Mouse (Mus musculus): ENCODE measurements at regions not wholly inside any gene's neighbourhood (a gene's known extent, or its start where the extent isn't known, plus 50 kb on each side); places are given as distances from the start of the nearest gene placed in this dataset.
A peak's percentile ranks its signal among the peaks of the same experiment; 100 is the strongest.
"Not testable (repeated sequence)": the region's sequence is repeated elsewhere in the genome, so short reads cannot be mapped to it uniquely, and the experiment has no call there.

DNA sequence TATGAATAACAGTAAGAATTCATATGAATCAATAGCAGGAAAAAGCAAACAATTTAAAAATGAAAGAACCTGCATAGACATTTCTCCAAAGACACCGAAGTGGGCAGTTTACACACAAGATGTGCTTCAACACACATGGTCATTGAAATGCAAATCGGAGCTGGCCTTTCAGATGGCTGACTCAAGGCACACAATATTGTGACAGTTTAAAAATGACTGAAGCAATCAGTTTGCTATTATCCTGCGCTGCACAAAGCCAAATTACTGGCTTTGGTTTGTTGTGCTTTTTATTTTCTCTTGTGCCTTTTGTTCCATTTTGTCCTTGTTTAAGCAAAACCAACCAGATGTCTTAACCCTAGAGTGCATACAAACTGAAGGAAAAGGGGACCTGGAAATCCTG lies 449.4 kb downstream of the Cbln4 start:
- DNase-seq (ENCODE audit: low spot score in 2 of 2): no peak

DNA sequence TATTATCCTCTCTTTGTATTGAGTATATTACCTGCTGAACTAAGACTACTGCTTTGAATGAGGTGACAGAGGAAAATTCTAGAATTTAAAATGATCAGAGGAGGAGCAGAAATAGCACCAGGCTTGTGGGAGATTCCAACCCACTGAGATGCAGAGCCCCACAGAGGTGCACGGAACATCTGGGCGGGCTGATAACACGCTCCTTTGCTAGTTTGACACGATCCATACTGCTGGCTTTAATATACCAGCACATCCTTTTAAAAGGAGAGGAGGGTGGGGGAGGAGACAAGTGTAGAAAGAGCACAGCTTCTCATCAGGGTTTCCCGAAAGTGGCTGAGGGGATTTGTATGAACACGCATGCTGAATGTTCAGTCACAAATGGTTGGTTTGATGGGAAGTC lies 451.0 kb downstream of the Cbln4 start:
- no peak for DNase-seq (ENCODE audit: low spot score in 2 of 2)

DNA sequence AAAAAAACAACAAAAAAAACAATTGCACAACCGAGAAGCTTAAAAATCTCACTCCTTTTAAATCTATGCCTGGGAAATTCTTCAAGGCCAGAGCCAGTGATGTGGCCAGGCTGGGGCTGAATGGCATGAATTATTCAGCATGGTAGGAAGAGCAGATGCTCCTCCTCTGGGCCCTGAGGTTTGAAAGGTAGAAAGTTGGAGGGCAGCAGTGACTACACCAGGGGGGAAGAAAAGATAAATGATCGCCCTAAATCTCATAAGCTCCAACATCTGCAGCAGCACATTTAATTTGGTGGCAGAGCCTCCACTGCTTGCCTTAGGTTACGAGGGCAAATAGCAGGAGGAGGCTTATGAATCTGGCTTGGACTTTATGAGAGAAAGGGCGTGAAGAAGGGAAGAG lies 455.1 kb downstream of the Cbln4 start:
- no peak for DNase-seq (ENCODE audit: low spot score in 2 of 2)

DNA sequence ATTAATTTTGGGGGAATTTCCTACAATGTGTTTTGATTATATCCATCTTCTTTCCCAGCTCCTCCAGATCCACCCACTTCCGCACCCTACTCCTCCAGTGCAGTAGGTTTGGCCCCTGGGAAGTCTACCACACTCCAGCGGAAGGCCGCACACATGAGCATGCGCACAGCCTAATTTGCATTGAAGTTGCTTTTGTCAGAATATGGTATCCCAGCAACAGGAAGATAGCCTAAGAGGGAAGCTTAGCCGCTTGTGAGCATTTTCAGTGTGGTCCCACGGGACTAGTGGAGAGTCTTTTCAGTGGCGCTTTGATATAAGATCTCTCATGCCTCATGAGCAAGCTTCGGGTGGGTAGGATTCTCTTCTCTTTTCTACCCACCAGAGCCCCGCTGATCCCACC lies 455.6 kb downstream of the Cbln4 start:
- DNase-seq (ENCODE audit: low spot score in 2 of 2): no peak

DNA sequence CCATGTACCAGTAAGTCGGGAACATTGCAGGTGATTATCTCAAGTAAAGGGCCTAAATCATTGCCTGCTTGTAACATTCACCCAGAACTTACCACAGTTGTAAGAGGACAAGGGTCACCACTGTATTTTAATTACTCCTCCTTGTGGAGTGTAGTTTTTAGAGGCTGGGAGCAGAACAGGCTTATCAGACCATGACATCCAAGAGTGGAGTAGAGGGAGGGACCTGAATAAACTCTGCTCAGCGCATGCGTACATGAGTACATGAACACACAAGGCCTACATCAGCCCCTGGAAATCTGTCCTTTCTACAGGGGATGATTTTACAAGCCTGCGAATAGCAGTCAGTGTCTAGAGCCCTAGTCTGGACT lies 456.4 kb downstream of the Cbln4 start:
- DNase-seq (ENCODE audit: low spot score in 2 of 2): no peak

DNA sequence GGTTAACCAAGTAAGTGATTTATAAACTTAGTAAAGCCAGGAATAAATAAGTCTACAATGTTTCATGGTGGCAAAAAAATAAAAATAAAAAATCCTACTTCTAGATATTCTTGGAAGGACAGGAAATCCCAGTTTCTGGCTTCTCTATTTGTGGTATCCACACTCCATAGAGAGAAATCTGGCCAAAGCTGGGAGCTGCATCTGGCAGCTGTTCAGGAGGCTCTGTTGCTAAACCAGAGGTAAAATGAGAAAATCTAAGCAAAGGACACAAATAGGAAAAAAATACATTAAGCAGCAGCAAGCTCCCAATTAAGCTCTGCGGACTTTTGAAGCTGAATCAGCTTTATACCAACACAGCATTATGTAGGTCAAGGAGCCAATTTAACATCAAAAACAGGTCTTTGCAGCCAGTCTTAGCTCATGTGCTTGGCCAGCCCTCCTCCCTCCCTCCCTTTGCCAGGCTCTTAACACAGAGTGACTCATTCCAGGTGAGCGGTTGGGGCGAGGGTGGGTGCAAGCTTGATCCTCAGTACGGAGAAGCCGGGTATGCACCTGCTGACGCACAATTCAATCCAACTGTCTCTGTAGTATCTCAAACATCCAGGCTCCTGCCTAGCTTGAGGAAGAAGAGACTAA lies 456.9 kb downstream of the Cbln4 start:
- DNase-seq (ENCODE audit: low spot score in 2 of 2): no peak

DNA sequence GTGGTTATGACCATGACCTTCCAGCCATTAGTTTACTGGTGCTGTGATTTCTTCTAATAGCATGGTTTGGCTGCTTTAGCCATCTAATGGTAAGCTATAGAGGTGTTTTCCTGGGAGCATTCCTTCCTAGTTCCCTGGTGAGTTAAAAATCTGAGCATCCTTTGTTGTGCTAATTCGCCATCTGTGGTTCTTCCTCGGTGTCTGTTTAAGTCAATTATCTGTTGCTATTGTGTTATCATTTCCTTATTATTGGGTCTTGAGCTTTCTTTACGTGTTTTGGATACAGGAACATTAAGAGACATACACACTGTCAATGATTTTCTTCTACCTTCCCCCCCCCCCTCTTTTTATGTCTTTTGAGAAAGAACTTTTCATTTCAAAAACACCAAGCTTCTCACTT lies 468.9 kb downstream of the Cbln4 start:
- no peak for DNase-seq (ENCODE audit: low spot score in 2 of 2)

DNA sequence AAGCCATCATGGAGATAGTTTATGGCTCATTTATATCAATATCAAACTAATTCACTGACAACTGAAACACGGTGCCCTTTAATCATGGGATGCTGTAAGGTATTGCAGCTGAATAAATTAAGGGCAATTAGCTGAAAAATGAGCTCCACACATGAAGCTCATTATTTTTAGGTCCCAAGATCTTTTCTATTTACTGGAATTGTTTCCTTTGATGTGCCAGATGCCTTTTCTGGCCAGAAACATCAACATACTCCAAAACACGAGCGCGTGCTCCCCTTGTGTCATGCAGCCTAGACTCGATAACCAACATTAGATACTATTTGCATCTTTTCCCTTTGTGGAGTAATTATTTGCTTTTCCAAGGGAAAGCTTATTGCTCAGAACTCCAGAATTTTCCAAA lies 480.6 kb downstream of the Cbln4 start:
- DNase-seq (ENCODE audit: low spot score in 2 of 2): no peak

DNA sequence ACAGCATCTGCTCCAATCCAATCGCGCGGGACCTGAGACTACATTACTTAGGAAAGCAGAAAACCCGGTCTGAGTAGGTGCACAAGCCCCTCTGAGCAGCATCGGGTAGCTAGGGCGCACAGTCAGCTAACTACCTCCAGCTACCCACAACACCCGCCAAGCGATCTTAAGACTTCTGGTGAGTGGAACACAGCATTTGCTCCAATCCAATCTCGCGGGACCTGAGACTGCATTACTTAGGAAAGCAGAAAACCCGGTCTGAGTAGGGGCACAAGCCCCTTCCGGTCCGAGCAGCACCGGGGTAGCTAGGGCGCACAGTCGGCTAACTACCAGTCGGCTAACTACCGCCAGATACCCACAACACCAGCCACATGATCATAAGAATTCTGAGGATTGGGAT lies 500.5 kb downstream of the Cbln4 start:
- not testable (repeated sequence) for DNase-seq (ENCODE audit: low spot score in 2 of 2)

DNA sequence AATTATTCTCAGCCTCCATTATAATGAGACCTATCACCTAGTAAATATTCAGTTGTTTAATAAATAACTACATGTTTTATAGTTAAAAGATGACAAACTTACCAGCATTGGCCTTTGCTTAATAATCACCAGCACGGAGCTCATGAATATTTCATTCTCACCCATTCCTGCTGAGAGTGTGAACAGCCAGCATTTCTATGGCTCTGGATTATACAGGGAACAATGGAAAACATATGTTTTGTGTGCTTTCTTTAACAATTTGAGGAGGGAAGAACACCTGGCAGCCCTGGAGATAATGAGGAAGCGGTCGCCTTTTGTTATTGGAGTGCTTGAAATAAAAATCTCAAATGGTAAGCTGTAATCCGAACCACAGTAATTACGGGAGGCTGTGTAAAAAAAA lies 528.4 kb downstream of the Cbln4 start:
- no peak for DNase-seq (ENCODE audit: low spot score in 2 of 2)

DNA sequence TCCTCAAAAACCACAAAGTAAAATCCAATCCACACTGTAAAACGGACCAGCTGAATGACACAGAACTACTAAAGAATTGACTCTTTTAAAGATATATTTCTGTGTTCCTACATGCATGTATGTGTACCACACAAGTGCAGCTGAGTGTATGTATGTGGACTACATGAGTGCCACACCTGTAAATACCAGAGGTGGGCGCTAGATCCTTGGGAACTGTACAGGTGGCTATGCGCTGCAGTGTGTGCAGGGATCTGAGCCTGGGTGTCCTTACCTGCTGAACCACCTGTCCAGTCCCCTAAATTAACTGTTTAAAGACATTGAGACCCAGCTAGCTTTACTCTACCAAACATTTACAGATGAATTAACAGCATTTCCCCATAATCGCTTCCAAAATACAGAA lies 546.6 kb downstream of the Cbln4 start:
- no peak for DNase-seq (ENCODE audit: low spot score in 2 of 2)

DNA sequence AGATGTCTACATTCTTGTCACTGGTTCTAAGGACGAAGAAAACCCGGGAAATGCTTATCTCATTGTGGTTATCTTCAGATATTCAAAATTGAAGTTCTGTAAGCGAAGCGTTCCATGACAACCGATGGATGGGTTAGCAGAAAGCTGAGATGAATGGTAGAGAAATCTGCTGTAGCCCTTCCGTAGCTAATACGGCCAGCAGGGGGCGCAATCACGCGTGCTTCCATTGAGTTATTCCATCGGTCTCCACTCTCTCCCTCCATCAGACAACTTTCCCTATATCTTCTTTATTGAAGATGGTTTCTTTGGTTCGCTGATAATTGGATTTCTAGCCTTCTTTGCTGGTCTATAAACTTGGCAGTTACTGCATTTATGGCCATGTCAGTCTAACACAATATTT lies 549.5 kb downstream of the Cbln4 start:
- DNase-seq (ENCODE audit: low spot score in 2 of 2): peak; percentile 43 to 69

DNA sequence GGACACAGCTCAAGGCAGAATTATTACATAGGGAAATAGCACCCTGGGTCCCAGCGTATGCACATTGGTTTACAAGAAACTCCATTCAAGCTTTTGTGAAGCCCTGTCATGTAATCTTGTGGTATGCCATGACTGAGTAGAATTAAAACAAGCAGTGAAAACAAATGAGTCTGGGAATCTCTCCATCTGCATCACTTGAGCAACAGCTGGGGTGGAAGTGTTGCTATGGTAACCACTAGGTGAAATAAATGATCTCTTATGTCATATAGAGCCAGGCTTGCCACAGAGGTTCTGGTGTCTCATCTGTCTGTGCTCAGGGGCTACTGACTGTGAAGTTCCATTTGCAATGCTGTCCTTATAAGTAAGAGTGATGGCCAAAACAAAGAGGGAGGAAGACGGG lies 556.0 kb downstream of the Cbln4 start:
- no peak for DNase-seq (ENCODE audit: low spot score in 2 of 2)

DNA sequence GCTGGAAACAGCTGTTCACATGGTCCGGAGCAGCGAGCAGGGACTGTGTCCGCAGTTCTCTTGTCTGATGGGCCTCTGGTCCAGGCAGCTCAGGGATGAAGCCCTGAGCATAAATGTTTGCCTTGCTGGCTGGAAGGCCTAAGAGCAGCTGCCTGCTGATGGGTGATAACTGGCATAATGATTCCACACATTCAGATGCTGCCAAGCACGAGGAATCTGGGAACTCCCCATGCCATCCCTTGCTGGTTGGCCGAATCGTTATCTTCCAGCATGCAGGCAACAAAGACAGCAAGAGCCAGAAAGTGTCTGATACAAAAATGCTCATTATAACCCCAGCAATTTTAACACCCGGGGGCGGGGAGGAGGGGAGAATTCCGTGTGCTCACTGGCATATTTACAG lies 590.0 kb downstream of the Cbln4 start:
- no peak for DNase-seq (ENCODE audit: low spot score in 2 of 2)

DNA sequence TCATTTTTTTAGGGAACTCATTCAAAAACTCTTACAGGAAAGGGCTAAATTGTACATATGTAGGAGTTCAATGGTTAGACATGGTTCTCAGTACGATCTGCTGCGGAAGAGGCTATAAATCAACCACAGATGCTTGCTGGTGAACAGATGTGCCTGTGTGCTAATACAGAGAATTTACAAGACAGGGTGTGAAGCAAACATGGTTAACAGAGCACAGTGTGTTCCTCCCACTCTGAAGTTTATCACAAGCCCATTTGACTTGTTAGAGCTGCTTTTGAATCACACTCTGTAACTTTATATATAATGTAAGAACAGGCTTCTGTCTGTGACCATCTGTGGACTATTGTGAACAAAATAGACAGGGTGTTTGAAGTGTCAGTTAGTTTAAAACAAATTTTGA lies 637.2 kb downstream of the Cbln4 start:
- DNase-seq (ENCODE audit: low spot score in 2 of 2): no peak

DNA sequence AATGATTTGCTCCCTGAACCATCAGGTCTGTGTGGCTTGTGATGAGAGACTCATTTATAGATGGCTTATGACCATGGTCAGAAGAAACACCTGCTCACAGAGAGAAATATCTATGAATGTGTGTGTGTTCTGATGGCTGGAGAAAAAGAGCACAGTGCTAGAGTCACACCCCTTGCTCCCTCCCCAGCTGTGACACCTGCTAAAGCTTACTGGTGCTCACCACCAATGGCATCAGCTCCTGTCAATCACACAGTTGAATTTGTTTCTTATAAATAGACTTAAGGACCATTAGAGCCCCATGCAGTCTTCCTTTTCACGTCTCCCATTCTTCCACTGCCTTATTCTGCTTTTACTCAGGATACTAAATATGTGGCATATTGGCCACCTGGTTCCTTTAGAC lies 654.3 kb downstream of the Cbln4 start:
- no peak for DNase-seq (ENCODE audit: low spot score in 2 of 2)

DNA sequence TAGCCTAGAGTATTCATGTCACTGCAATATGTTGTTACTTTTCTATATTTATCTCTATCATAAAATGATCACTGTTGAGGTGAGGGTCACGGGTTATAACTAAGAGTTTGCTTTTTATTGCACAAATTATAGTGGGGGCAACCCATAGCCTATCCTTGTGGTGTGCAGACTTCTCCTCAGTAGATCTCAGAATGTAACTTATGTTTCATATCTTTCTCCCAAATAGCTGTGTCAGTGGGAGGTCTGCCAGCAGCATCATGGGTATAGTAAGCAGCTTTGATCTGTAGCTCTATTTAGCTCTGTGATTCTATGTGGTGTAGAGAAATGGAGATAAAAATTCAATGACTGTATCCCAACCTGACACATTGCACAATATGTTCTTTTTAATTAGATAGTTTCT lies 641.9 kb downstream of the Dok5 start:
- no peak for DNase-seq (ENCODE audit: low spot score in 2 of 2)

DNA sequence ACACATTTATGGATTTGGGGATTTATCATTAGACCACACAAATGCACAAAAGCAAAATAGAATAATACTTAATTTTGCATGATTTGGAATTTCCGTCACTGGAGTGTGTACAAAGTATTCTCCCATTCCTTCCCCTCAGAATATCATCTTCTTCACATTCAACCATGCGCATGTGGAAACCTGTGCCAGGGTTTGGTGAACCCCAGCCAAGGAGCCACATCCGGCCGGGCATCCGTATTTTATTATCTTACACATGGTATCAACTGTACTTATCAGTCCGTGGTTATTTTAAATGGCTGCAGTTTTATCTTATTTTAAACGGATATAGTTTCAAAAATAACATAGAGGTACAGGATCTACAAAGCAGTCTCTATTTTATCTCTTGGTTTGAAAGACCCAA lies 641.4 kb downstream of the Dok5 start:
- no peak for DNase-seq (ENCODE audit: low spot score in 2 of 2)

DNA sequence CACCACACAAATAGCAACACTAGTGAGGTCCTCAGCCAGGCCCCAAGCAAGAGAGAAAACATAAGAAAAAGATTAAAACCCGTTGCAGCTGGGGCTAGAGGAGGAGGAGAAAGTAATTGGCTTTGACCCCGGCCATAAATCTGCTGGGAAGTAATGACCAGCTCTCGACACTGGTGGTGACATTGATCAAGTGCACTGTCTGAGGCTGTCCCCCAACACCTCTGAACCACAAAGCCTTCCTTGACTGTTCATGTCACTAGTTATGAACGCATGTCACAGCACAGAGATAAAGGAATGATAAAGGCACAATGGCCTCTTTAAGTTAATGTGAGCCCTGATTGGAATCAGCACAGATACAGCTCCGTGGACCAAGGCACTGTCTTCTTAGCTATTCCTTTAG lies 640.1 kb downstream of the Dok5 start:
- DNase-seq (ENCODE audit: low spot score in 2 of 2): no peak

DNA sequence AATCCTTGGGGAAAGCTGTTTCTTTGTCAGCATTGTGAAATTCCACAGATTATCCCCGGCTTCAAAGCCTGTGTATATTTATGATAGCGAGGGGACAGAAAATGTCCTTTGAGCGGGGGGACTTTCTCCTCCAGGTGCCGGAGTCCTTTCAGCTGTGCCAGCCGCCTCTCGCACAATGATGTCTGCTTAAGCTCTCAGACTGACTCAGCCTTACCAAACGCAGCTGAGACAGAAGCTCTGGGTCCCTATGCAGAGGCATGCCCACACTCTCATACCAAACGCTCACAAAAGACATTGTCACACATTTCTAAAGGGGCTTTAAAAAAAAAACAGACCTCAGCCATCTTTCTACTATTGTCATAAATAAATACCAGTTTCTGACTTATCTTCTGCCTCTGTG lies 633.9 kb downstream of the Dok5 start:
- DNase-seq (ENCODE audit: low spot score in 2 of 2): no peak

DNA sequence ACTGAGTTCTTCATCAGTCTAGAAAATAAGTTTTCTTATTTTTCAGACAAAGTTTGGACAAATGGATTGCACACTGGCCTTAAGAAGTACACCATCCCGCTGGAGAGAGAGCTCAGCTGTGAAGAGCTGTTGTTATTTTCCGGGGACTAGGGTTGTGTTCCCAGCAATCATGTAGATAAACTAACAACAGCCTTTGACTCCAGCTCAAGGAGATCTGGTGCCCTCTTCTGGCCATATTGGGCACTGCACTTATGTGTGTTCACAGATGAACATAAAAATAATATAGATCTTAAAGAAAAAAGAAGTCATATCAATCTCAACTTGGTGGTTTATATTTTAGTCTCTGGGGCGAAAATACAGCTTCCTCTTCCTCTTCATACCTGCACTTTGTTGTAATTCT lies 633.0 kb downstream of the Dok5 start:
- DNase-seq (ENCODE audit: low spot score in 2 of 2): no peak

DNA sequence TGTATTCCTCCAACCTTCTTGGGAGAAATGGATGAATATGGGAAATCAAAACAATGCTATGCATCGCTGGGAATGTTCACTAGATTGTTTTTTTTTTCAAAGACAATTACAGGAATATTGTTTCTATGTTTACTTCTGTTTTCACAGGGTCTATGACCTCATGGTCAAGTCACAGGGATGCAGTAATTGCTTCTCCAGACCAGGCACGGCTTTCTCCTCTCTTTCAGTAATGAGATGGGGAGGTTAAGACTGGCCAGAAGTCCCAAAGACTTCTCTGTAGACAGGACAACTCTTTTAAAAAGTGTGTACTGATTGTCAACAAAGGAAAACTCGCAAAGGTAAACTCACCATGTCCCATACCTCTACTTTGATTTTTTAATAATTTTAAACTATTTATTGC lies 631.8 kb downstream of the Dok5 start:
- DNase-seq (ENCODE audit: low spot score in 2 of 2): no peak

DNA sequence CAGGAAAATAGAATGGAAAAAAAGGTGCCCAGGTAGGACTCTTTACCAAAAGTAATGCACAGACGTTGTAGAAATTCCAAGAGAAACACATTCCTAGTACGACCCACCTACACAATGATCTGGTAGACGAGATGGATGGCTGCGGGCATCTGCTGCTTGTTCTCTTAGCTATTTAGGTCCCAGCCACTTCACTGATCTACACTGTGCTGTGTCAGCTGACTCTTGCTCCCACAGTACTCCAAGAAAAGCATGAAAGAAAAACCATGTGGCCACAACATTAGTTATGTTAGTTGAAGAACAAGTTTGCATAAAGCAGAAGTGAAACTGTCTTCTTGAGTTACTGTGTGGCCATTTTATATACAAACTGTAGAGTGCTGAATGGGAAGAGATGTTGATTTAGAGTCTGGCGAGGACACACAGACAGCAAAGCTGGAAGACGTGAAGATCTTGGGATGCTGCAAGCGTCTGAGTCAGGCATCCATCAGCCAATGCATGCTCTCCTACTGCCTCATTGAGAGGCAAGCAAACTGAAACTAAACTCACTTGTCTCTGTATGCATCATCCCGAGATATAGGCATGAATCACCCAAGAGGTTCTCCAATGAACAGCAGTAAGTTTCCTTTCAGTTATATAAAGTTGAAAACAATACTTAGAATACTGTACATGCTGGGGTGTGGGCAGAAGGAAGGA lies 626.6 kb downstream of the Dok5 start:
- no peak for DNase-seq (ENCODE audit: low spot score in 2 of 2)

DNA sequence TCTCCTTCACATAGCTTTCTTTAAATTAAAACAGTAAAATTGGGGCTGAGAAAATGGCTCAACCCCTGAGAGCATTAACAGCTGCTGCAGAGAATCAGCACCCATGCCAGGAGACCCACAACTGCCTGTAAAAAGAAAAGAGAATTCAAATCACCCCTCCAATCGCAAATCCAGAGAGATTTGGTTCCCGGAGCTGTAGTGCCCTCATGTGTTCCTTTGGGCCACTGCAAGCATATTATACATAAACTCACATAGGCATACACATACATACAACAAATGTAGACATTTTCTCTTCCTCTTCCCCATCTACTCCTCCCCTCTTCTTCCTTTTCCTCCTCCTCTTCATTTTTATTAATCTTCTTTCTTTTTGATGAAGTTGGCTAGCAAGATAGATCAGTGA lies 616.5 kb downstream of the Dok5 start:
- DNase-seq (ENCODE audit: low spot score in 2 of 2): no peak

All from gastrocnemius, postnatal 4 days (tissue).